11 mouse cellular contexts compared by ENCODE assay signal in the genomic region with DNA sequence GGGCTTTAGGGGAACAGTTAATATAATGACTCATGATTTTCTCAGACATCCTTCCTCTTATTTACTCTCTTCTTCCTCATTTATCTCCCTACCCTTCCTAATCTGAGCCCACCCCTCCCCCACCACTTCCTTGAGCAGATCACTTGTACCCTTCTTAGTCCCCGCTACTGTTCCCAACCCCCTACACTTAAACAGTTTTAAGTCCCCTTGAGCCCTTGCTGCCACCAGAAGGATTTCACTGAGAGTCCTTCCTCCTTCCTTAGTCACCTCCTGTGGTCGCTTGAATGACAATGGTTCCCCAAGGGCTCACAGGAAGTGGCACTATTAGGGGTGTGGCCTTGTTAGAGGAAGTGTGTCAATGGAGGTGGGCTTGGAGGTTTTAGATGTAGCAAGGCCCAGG. TPM values are rescaled to one million over a fixed set of nuclear protein-coding genes. Genes with fewer than 3 reads are reported as not detected.
A peak's percentile ranks its signal among the peaks of the same experiment; 100 is the strongest.
DNase-seq lines count a peak whose midpoint lies in the region; ATAC-seq and TF ChIP-seq lines count a peak whose summit lies in the region.
"Had no signal": no experiment of that assay in that cellular context is flagged by ENCODE, and none has a peak within 500 bp of the region (broad histone marks: within the 10 kb centered on the region; RNA-seq: fewer than 3 reads in every experiment).

No protein-coding gene starts in this region.

- H3K9me3 ChIP-seq in ES-Bruce4 (replicated peaks; ENCODE audit: control insufficient read depth, insufficient read depth, low read length, poor library complexity, severe bottlenecking): no peaks in the 10 kb centered on the region
- no peaks in the 10 kb centered on the region for H3K9me3 ChIP-seq in midbrain, embryonic 15.5 days
- H3K9me3 ChIP-seq: embryonic facial prominence, embryonic 13.5 days; megakaryocyte, embryonic 14.5 days had no signal

- H3K36me3 ChIP-seq in ES-Bruce4 (ENCODE audit: control insufficient read depth, insufficient read depth, low read length, poor library complexity, severe bottlenecking): no peaks in the 10 kb centered on the region
- H3K36me3 ChIP-seq in midbrain, embryonic 15.5 days (replicated peaks): no peaks in the 10 kb centered on the region
- H3K36me3 ChIP-seq in thymus, adult 2 months (ENCODE audit: control insufficient read depth, insufficient read depth, low read length): no peaks in the 10 kb centered on the region
- H3K36me3 ChIP-seq: embryonic facial prominence, embryonic 13.5 days had no signal

- peak; percentile 89 for ATAC-seq in common myeloid progenitor, adult 5-6 weeks (replicated peaks; ENCODE audit: low read depth, poor library complexity, severe bottlenecking)
- peak; percentile 73 for ATAC-seq in monocyte, adult 5-6 weeks (replicated peaks; ENCODE audit: insufficient number of reproducible peaks, low FRiP score, low TSS enrichment, poor library complexity, severe bottlenecking)
- ATAC-seq in midbrain, embryonic 15.5 days (replicated peaks): no peak

- TF ChIP-seq POLR2A in ES-Bruce4 (IDR thresholded peaks at IDR 0.05; ENCODE audit: insufficient read depth, low read length): no peak
- TF ChIP-seq POLR2A in thymus, adult 2 months (IDR thresholded peaks at IDR 0.05; ENCODE audit: control insufficient read depth, extremely low read depth, insufficient read depth, low read length, poor library complexity): no peak

- 87% methylated on average over 2 of the region's 2 CpGs for WGBS in midbrain, embryonic 15.5 days
- WGBS in thymus, adult 2 months: 47% methylated on average over 2 of the region's 2 CpGs

- H3K9ac ChIP-seq in ES-Bruce4 (ENCODE audit: low read depth, poor library complexity, severe bottlenecking): no peak overlapping the region
- H3K9ac ChIP-seq in midbrain, embryonic 15.5 days: no peak overlapping the region
- H3K9ac ChIP-seq: embryonic facial prominence, embryonic 13.5 days had no signal

- no peak overlapping the region for H3K4me3 ChIP-seq in ES-Bruce4 (ENCODE audit: low read depth, low read length)
- no peak overlapping the region for H3K4me3 ChIP-seq in midbrain, embryonic 15.5 days
- no peak overlapping the region for H3K4me3 ChIP-seq in thymus, adult 2 months (ENCODE audit: control insufficient read depth, insufficient read depth, low read length)
- H3K4me3 ChIP-seq: embryonic facial prominence, embryonic 13.5 days; megakaryocyte, embryonic 14.5 days had no signal

- no peaks in the 10 kb centered on the region for H3K4me1 ChIP-seq in ES-Bruce4 (ENCODE audit: control insufficient read depth, insufficient read depth, low read length)
- H3K4me1 ChIP-seq in midbrain, embryonic 15.5 days: peaks cover 8% of the 10 kb centered on the region; the same call in 1 of the 2 replicates
- H3K4me1 ChIP-seq in thymus, adult 2 months (replicated peaks; ENCODE audit: control insufficient read depth, insufficient read depth, low read length): no peaks in the 10 kb centered on the region

- peak; percentile 10 for DNase-seq in kidney, adult 9 months
- no peak for DNase-seq in kidney, adult 18-20 months
- DNase-seq in frontal cortex, postnatal 14 days (ENCODE audit: low spot score in 2 of 2): no peak
- DNase-seq in thymus, adult 2 months: no peak
- DNase-seq: layer of hippocampus, postnatal 36 days had no signal

- no peak overlapping the region for H3K27ac ChIP-seq in ES-Bruce4 (ENCODE audit: insufficient read depth, low read length)
- no peak overlapping the region for H3K27ac ChIP-seq in midbrain, embryonic 15.5 days
- no peak overlapping the region for H3K27ac ChIP-seq in thymus, adult 2 months (ENCODE audit: control insufficient read depth, insufficient read depth, low read length)
- H3K27ac ChIP-seq: embryonic facial prominence, embryonic 13.5 days had no signal

- no peak for TF ChIP-seq CTCF in ES-Bruce4 (IDR thresholded peaks at IDR 0.05; ENCODE audit: low read depth, low read length)
- TF ChIP-seq CTCF in thymus, adult 2 months (IDR thresholded peaks at IDR 0.05; ENCODE audit: borderline replicate concordance, control insufficient read depth, extremely low read depth, insufficient read depth, low read length, poor library complexity): no peak

- H3K4me2 ChIP-seq in midbrain, embryonic 15.5 days: no peak overlapping the region
- H3K4me2 ChIP-seq: embryonic facial prominence, embryonic 13.5 days had no signal

- no peaks in the 10 kb centered on the region for H3K27me3 ChIP-seq in ES-Bruce4 (ENCODE audit: control insufficient read depth, insufficient read depth, low read length, poor library complexity, severe bottlenecking)
- no peaks in the 10 kb centered on the region for H3K27me3 ChIP-seq in midbrain, embryonic 15.5 days (replicated peaks)
- H3K27me3 ChIP-seq in thymus, adult 2 months (ENCODE audit: control insufficient read depth, insufficient read depth, low read length): no peaks in the 10 kb centered on the region
- H3K27me3 ChIP-seq: embryonic facial prominence, embryonic 13.5 days; megakaryocyte, embryonic 14.5 days had no signal

- 0 out of 2 replicates have a peak, but pooled peaks have one; percentile 15 for TF ChIP-seq EP300 in ES-Bruce4 (IDR thresholded peaks at IDR 0.05; ENCODE audit: insufficient read depth, low read depth, low read length)

RNA-seq across cellular contexts. Expression of gene Gramd1b, which starts 50.7 kb away (rescaled TPM):
- polyA plus RNA-seq in ES-Bruce4 (2011; ENCODE audit: insufficient read depth, insufficient read length, low read depth, missing spikeins): 14.2 and 22.2 TPM in 2 replicates
- total RNA-seq in common myeloid progenitor, adult 5-6 weeks (2017): 5.8 and 8.5 TPM in 2 replicates
- 11.8 to 46.1 TPM (median 38.8 TPM) in 3 replicates for total RNA-seq in monocyte, adult 5-6 weeks (2017)
- 14.0 and 19.9 TPM in 2 replicates for polyA plus RNA-seq in midbrain, embryonic 15.5 days (2015; fragmentation: Nextera tagmentation; extraction: Ambion mirVana)
- polyA plus RNA-seq in thymus, adult 2 months (2012; rRNA removed): 33.3 and 43.0 TPM in 2 replicates
